Mouse (Mus musculus): ENCODE results near the gene Zfp688. TPM values are rescaled to one million over a fixed set of nuclear protein-coding genes. Genes with fewer than 3 reads are reported as not detected.
A peak's percentile ranks its signal among the peaks of the same experiment; 100 is the strongest.
"Not testable (repeated sequence)": the region's sequence is repeated elsewhere in the genome, so short reads cannot be mapped to it uniquely, and the experiment has no call there.

Gene Zfp688
- total RNA-seq, 4 experiments from 2014 or later, result 4.2 to 4.8 (median 4.3) TPM

GRCm38 (mm10) chr7:127411418-127411817 lies 10.4 kb downstream of the Zfp688 start:
- no peak for DNase-seq (ENCODE audit: low spot score)

DNA sequence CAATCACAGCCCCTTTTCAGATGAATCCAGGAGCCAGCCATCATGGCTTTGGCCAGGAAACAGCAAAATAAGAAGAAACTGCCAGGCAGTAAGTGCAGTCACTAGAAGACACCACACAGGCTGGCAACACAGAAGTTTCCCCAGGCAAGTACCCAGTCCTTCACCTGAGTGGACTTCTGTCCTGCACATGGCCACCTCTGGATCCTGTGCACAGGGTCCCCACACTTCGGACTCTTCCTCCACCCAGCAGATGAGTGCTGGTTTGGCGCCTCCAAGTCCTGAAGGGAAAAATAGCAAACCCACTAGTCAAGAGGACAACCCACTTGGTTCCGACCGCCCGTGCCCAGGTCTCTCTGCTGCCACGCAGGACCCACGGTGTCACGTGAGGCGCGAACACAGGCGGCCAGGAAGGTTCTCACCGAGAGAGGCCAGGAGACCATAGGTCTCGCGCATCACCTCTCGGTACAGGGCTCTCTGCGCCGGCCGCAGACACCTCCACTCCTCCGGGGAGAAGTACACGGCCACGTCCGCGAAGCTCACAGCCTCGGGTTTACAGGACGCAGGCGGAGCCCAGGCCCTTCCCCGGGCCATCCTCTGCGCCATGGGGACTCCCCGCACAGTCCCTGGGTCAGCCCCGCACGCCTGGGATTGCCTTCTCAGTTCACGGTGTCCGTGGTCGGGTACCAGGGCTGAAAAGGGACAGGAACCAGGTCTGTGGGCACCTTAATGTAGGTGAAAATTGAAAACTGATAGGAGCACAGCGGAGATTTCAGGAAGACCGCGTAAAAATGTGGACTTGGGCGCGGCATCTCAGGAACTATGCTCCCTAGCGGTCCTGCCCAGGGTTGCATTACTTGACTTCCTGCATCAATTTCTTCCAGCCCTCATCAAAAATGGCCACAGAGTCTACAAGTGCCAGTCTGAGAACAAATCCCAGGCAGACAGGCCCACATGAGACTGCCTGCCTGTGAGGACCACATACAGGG lies 15.6 kb downstream of the Zfp688 start, which contains the start of gene Zfp764:
Gene Zfp764, minus strand, starts transcription at position 821 of the 986 bp plus-strand sequence.
- peak; percentile 93 for DNase-seq (ENCODE audit: low spot score)

DNA sequence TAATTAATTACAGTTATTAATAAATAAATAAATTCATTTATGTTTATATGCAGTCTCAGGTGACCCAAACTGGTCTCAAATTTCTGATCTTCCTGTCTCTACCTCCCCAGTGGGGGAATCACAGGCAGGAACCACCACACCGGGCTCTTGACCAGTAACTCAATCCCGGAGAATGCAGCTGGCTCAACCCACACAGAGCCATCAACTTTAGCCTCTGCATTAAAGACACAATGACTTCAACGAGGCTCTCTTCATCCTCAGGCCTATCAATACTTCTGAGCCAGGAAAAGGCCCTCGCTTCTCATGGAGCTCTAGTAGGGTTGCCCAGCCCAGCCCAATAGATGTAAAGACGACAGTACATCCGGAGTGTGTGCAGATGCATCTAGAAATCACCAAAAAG lies 17.8 kb downstream of the Zfp688 start:
- DNase-seq (ENCODE audit: low spot score), result not testable (repeated sequence)

- no peak for DNase-seq (ENCODE audit: low spot score)
These were observed 18.9 kb downstream of the Zfp688 start for GRCm38 (mm10) chr7:127402980-127403379.

DNA sequence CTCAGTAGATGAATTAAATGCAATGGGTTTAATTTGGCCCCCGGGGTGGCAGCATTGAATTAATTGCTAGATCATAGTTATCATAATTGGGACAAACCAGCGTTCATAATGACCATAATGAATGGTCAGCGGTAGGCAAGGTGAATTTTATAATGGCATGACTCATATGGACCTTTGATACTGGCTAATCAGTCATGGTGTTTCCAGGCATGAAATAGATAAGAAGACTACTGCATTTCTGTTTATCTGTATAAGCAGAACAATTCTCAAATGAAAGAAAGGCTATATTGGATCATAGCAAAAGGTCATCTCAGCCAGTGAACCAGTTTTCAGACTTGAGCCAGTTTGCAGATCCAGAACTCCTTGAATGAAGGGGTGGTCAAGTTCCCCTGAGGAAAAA lies 21.5 kb downstream of the Zfp688 start:
- no peak for DNase-seq (ENCODE audit: low spot score)

GRCm38 (mm10) chr7:127393944-127394333 lies 27.9 kb downstream of the Zfp688 start:
- DNase-seq (ENCODE audit: low spot score), result no peak

DNA sequence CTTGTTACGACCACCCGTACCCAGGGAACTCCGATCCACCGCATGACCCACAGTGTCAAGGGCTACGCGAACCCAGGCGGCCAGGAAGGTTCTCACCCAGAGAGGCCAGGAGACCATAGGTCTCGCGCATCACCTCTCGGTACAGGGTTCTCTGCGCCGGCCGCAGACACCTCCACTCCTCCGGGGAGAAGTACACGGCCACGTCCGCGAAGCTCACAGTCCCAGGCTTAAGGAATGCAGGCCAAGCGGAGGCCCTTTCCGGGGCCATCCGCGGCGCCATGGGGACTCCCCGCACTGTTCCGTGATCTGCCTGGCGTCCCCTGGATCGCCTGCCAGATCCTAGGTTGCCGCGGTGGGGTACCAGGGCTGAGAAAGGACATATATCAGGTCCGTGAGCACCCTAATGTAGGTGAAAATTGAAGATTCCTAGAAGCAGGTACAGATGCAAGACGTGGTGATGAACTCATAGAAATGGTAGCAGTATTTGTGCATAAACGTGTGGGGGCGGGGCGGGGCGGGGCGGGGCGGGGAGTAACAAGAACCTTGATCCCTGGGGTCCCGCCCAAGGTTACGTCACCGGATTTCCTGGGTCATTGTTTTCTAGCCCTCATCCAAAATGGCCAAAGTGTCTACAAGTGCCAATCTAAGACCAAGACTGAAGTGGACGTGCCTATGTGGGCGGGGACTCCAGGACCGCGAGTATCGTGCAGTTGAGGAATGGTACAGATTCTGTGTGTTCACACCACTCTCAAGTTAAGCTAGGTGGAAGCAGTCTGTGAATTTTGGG lies 28.5 kb downstream of the Zfp688 start, which contains the start of gene E430018J23Rik:
Gene E430018J23Rik, minus strand, starts transcription at position 473 of the 787 bp plus-strand sequence.
- DNase-seq (ENCODE audit: low spot score), result peak; percentile 100

DNA sequence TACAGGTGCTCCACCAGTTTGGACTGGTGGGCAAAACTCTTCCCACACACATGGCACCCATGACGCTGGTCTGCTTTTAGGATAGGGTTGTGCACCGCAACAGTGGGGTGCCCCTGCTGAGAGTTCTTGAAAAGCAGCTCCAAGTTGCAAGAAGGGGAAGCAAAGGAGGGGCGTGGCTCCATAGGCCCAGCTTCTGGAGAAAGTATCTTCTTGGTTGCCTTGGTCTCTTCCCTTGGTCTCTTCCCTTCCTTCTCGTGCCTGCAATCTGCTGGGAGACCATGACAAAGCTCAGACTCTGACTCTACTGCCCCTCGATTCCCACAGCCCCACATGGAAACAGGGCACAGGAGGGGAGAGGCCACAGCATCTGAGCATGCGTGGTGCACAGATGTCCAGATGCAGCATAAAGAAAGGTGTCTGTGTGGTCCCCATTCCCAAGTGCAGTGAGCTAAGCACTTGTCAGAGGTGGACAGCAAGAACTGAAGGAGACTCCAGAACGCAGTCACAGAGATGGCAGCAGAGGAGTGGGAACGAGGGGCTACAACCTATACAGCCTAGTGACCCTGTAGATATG lies 29.5 kb downstream of the Zfp688 start:
- no peak for DNase-seq (ENCODE audit: low spot score)

- DNase-seq (ENCODE audit: low spot score), result no peak
These were observed 30.3 kb downstream of the Zfp688 start for GRCm38 (mm10) chr7:127391538-127391937.

- no peak for DNase-seq (ENCODE audit: low spot score)
These were observed 31.6 kb downstream of the Zfp688 start for GRCm38 (mm10) chr7:127390306-127390705.

DNA sequence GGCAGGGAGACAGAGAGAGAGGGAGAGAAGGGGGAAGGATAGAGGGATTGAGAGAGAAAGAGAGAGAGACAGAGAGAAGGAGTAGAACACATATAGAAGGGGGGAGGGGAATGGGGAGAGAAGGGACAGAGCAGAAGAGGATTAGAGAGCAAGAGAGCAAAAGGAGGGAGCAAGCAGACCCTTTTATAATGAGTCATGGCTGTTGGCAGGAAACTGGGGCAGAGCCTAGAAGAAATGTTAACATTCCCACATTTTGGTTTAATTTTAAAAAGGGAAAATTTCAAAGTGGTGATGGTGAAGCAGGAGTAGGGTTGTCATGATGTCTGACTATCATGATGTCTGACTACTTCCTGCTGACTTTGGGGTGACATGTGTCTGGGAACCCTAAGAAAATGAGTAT lies 33.7 kb downstream of the Zfp688 start:
- DNase-seq (ENCODE audit: low spot score), result not testable (repeated sequence)

DNA sequence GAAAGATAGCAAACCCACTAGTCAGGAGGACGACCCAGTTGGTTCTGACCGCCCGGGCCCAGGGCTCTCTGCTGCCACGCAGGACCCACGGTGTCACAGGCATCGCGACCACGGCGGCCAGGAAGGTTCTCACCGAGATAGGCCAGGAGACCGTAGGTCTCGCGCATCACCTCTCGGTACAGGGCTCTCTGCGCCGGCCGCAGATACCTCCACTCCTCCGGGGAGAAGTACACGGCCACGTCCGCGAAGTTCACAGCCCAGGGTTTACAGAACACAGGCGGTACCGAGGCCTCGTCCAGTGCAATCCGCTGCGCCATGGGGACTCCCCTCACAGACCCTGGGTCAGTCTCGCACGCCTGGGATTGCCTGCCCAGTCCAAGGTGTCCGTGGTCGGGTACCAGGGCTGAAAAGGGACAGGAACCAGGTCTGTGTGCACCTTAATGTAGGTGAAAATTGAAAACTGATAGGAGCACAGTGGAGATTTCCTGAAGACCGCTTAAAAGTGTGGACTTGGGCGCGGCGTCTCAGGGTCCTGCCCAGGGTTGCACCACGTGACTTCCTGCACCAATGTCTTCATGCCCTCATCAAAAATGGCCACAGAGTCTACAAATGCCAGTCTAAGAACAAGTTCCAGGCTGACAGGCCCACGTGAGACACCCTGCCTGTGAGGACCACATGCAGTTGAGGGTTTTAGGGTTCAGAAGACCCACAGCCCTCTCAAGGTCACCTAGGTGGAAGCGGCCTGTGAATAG lies 35.1 kb downstream of the Zfp688 start, which contains the start of gene 9130019O22Rik:
Gene 9130019O22Rik, minus strand, starts transcription at position 526 of the 752 bp plus-strand sequence.
- peak; percentile 95 for DNase-seq (ENCODE audit: low spot score)

GRCm38 (mm10) chr7:127385560-127385959 lies 36.3 kb downstream of the Zfp688 start:
- DNase-seq (ENCODE audit: low spot score), result not testable (repeated sequence)

GRCm38 (mm10) chr7:127378310-127378921 lies 43.5 kb downstream of the Zfp688 start:
- DNase-seq (ENCODE audit: low spot score), result no peak

DNA sequence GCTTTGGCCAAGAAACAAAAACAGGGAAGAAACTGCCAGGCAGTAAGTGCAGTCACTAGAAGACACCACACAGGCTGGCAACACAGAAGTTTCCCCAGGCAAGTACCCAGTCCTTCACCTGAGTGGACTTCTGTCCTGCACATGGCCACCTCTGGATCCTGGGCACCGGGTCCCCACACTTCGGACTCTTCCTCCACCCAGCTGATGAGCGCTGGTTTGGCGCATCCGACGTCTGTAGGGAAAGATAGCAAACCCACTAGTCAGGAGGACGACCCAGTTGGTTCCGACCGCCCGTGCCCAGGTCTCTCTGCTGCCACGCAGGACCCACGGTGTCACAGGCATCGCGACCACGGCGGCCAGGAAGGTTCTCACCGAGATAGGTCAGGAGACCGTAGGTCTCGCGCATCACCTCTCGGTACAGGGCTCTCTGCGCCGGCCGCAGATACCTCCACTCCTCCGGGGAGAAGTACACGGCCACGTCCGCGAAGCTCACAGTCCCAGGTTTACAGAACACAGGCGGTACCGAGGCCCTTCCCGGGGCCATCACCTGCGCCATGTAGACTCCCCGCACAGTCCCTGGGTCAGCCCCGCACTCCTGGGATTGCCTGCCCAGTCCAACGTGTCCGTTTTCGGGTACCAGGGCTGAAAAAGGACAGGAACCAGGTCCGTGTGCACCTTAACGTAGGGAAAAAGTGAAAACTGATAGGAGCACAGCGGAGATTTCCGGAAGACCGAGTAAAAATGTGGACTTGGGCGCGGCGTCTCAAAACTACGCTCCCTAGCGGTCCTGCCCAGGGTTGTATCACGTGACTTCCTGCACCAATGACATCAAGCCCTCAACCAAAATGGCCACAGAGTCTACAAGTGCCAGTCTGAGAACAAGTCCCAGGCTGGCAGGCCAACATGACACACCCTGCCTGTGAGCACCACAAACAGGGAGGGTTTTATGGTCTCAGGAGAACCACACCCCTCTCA lies 46.3 kb downstream of the Zfp688 start, which contains the start of gene Zfp747:
Gene Zfp747, minus strand, starts transcription at position 780 of the 975 bp plus-strand sequence.
- DNase-seq (ENCODE audit: low spot score), result peak; percentile 97

DNA sequence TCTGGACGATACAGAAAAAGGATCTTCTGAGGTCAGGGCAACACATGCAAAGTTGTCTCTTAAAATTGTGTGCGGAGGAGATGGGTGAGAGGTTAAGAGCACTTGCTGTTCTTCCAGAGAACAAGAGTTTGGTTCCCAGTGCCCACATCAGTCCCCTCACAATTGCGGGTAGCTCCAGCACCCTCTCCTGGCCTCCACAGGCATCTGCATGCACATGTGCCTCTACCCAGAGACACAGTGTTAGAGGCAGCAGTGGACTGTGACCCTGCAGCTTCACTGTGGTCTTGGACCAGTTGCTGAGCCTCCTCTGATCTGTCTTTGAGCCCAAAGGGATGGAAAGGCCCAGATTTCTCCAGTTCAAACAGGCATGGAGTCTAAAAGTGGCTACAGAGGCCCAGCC lies 50.0 kb downstream of the Zfp688 start:
- not testable (repeated sequence) for DNase-seq (ENCODE audit: low spot score)

- DNase-seq (ENCODE audit: low spot score), result no peak
These were observed 50.7 kb downstream of the Zfp688 start for GRCm38 (mm10) chr7:127371213-127371612.

Data from heart, adult 8-10 months (tissue).